Mouse (Mus musculus) heart, postnatal 36 days (tissue): Measurements from ENCODE around the gene Spns1. TPM values are rescaled to one million over a fixed set of nuclear protein-coding genes. Genes with fewer than 3 reads are reported as not detected.
"Not testable (repeated sequence)": the region's sequence is repeated elsewhere in the genome, so short reads cannot be mapped to it uniquely, and the experiment has no call there.

Experiments
- DNase-seq, 2 experiments: peaks; one replicate each; pipeline ENCODE4 v3.0.0; 2021 to 2022
- intact Hi-C: fragments of 180-260 bp; cut with DNase I; formaldehyde crosslinking; loops from one replicate; pipeline ENCODE4 v1.15.1; 2025
- microRNA-seq, 2 experiments: library from miRNA; unstranded; fragments of <30 nt; microRNA quantifications; one replicate each; pipeline ENCODE4 v1.2.0; 2021; ENCODE audit warnings: borderline number of aligned reads in 2 of 2
- total RNA-seq, 2 experiments: library from RNA; stranded (reverse); gene quantifications; 2 replicates each; pipeline ENCODE4 v1.2.3; 2021

Spns1 gene
- total RNA-seq, 2 experiments from 2014 or later: 31.5 to 33.1 TPM

- intact Hi-C loops: no loop called here
- no peak for DNase-seq
Measured at GRCm38 (mm10) chr7:126340896-126341295, 36.4 kb downstream of the Spns1 start.

GRCm38 (mm10) chr7:126340206-126340618 is 37.0 kb downstream of the Spns1 start:
- DNase-seq: no peak
- intact Hi-C loops: no loop called here

- intact Hi-C loops: no loop called here
- no peak for DNase-seq
Measured at GRCm38 (mm10) chr7:126339521-126339971, 37.7 kb downstream of the Spns1 start.

GRCm38 (mm10) chr7:126338906-126339305 is 38.3 kb downstream of the Spns1 start:
- intact Hi-C loops: no loop called here
- DNase-seq: no peak

- no peak for DNase-seq
- intact Hi-C loops: no loop called here
Measured at GRCm38 (mm10) chr7:126335556-126335955, 41.7 kb downstream of the Spns1 start.

- no peak for DNase-seq
- intact Hi-C loops: no loop called here
Measured at GRCm38 (mm10) chr7:126332691-126333090, 44.6 kb downstream of the Spns1 start.

GRCm38 (mm10) chr7:126330693-126331092 is 46.6 kb downstream of the Spns1 start:
- intact Hi-C loops: no loop called here
- DNase-seq: no peak

- intact Hi-C loops: no loop called here
- no peak for DNase-seq
Measured at GRCm38 (mm10) chr7:126329907-126330645, 47.2 kb downstream of the Spns1 start.

- intact Hi-C loops, DNase-seq: not testable (repeated sequence)
Measured at GRCm38 (mm10) chr7:126328848-126329247, 48.4 kb downstream of the Spns1 start.

GRCm38 (mm10) chr7:126325576-126326273 is 51.5 kb downstream of the Spns1 start:
- intact Hi-C loops: loop anchor here (2.0 kb wide), 1 partner anchor 199 kb away; no protein-coding TSS in a partner anchor
- not testable (repeated sequence) for DNase-seq

- DNase-seq: no peak
- intact Hi-C loops: loop anchor here (2.0 kb wide), 1 partner anchor 200 kb away; no protein-coding TSS in a partner anchor
Measured at GRCm38 (mm10) chr7:126324791-126325190, 52.5 kb downstream of the Spns1 start.

GRCm38 (mm10) chr7:126323729-126324128 is 53.5 kb downstream of the Spns1 start:
- intact Hi-C loops: loop anchor here (1.0 to 2.0 kb wide), 3 partner anchors 54 to 205 kb away; partner anchors contain the start of gene Spns1
- DNase-seq: peak; percentile 74 to 84

Small RNAs within 50 kb of the gene (microRNA-seq; reads per million reads assigned to microRNA genes)
- gene Mir7058: 0 reads per million in 2 experiments

Other genes with a start within 250 kb of the Spns1 start
- 10 to 100 TPM; 20.9 to 23.6 TPM for gene Xpo6, start 176.9 kb downstream of the Spns1 start, total RNA-seq
- gene Sbk1, start 104.8 kb downstream of the Spns1 start, total RNA-seq: 10 to 100 TPM; 76.8 to 94.9 TPM
- under 1 TPM in 1 of 2 experiments, not detected in 1; 0.33 TPM for gene Lat, start 7.9 kb downstream of the Spns1 start, total RNA-seq
- 1 to 10 TPM; 3.9 to 4.6 TPM for gene Nfatc2ip, start 19.3 kb upstream of the Spns1 start, total RNA-seq
- gene Cd19, start 37.4 kb upstream of the Spns1 start, total RNA-seq: 1 to 10 TPM in 1 of 2 experiments, under 1 TPM in 1; 0.44 to 1.5 TPM
- gene Rabep2, start 51.3 kb upstream of the Spns1 start, total RNA-seq: 1 to 10 TPM; 7.5 to 9.0 TPM
- gene Atp2a1, start 85.7 kb upstream of the Spns1 start, total RNA-seq: 1 to 10 TPM; 1.1 to 1.2 TPM
- gene Sh2b1, start 98.0 kb upstream of the Spns1 start, total RNA-seq: 10 to 100 TPM; 40.0 to 42.2 TPM
- 100 to 1,000 TPM; 287 to 327 TPM for gene Tufm, start 109.9 kb upstream of the Spns1 start, total RNA-seq
- gene Atxn2l, start 126.0 kb upstream of the Spns1 start, total RNA-seq: 10 to 100 TPM; 37.1 to 37.9 TPM
- 100 to 1,000 TPM; 156 to 157 TPM for gene Eif3c, start 189.0 kb upstream of the Spns1 start, total RNA-seq
- gene Apobr, start 207.5 kb upstream of the Spns1 start, total RNA-seq: under 1 TPM; 0.41 to 0.53 TPM
- 10 to 100 TPM; 14.8 to 16.3 TPM for gene Cln3, start 208.4 kb upstream of the Spns1 start, total RNA-seq
- gene Il27, start 217.5 kb upstream of the Spns1 start, total RNA-seq: not detected